Mouse (Mus musculus) heart, postnatal 0 days (tissue): ENCODE measurements around the gene Syt9.
"Not testable (repeated sequence)": the region's sequence is repeated elsewhere in the genome, so short reads cannot be mapped to it uniquely, and the experiment has no call there.

ENCODE experiments used
- CTCF ChIP-seq: IDR thresholded peaks from 2 replicates; pipeline ENCODE4 v1.5.1; 2016; ENCODE audit warnings: antibody characterized with exemption, control low read depth, low read depth
- EP300 ChIP-seq: IDR thresholded peaks from 2 replicates; pipeline ENCODE4 v1.6.1; 2016; ENCODE audit warnings: antibody characterized with exemption, low read depth

- TF ChIP-seq CTCF, EP300: not testable (repeated sequence)
Observed at GRCm38 (mm10) chr7:107485709-107486108, 115.2 kb downstream of the Syt9 start.
